Mouse (Mus musculus): ENCODE results near the gene Slc39a2. TPM values are rescaled to one million over a fixed set of nuclear protein-coding genes. Genes with fewer than 3 reads are reported as not detected.

The Slc39a2 gene
- total and polyA plus RNA-seq, 2 experiments from 2014 or later, result 0.39 to 2.5 TPM

DNA sequence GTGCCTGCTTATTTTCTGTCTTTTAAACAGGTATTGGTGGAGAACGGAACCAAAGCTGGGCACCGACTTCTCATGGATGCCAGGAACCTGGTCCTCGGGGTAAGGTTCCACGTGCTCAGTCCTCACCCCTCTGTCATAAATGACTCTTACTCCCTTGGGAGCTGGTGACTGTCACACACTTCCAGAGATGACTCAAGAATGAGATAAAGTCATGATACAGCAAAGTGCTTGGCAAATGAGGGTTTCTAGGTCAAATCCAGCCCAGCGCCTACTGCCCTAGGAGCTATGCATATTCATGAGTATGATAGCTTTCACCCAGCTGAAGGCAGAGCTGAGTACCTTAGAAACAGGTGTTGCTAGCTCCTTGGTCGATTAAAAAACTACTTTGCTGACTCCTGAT, 2.9 kb upstream of the Slc39a2 start:
- Histone ChIP-seq H3K4me2 (ENCODE audit: low read depth) (no peak overlapping the region), H3K4me1 (ENCODE audit: insufficient read depth) (peaks cover 11% of the 10 kb centered on the region; the same call in 1 of the 2 replicates), H3K4me3 (ENCODE audit: low read depth, low read length) (no peak overlapping the region), H3K9ac (no peak overlapping the region), H3K9me3 (ENCODE audit: low read length) (no peaks in the 10 kb centered on the region), H3K27ac (ENCODE audit: low read depth, low read length) (no peak overlapping the region), H3K27me3 (ENCODE audit: insufficient read depth, low read length) (no peaks in the 10 kb centered on the region), H3K36me3 (ENCODE audit: insufficient read depth) (peaks cover 65% of the 10 kb centered on the region)
- TF ChIP-seq CTCF (IDR thresholded peaks at IDR 0.05; ENCODE audit: low read depth), result no peak
- no peak for ATAC-seq
- no peak for DNase-seq
- WGBS, result 83% methylated on average over 6 of the region's 6 CpGs

DNA sequence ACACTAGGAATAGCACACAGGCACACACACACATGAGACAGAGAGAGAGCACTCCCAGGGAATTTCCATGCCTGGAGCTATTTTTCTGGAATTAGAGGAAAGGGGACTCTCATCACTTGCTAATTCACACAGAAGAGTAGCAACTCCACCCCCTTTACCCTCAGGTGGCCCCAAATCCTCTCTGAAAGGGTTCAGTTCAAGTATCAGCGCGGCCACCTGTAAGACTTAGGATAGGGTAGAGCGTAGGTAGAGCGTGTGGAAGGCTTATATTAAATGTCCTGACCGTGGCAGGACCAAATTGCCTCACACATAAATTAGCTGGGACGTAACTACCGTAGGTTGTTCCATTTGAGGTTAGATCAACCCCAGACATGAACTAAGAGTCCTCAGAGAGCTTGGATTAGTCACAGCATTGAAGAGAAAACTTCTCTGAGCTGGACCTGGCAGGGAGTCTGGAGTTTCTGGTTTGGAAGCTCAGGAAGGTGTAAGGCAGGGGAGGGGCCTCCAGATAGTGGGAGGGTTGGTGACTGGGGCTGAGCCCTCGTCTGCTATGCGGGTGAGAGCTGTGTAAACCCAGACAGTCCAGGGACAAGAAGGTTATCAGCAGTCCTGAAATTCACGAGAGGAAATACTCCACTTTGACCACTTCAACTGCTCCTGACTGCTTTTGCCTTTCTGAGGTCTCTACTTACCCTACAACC, 555 bp downstream of the Slc39a2 start:
- 23% methylated on average over 10 of the region's 10 CpGs for WGBS
- ATAC-seq (no peak), DNase-seq (no peak)
- Histone ChIP-seq H3K4me3 (ENCODE audit: low read depth, low read length) (no peak overlapping the region), H3K36me3 (ENCODE audit: insufficient read depth) (peaks cover 52% of the 10 kb centered on the region), H3K4me2 (ENCODE audit: low read depth) (no peak overlapping the region), H3K9me3 (ENCODE audit: low read length) (no peaks in the 10 kb centered on the region), H3K27me3 (ENCODE audit: insufficient read depth, low read length) (no peaks in the 10 kb centered on the region), H3K4me1 (ENCODE audit: insufficient read depth) (no peaks in the 10 kb centered on the region), H3K27ac (ENCODE audit: low read depth, low read length) (no peak overlapping the region), H3K9ac (no peak overlapping the region)
- TF ChIP-seq CTCF (IDR thresholded peaks at IDR 0.05; ENCODE audit: low read depth), result no peak

DNA sequence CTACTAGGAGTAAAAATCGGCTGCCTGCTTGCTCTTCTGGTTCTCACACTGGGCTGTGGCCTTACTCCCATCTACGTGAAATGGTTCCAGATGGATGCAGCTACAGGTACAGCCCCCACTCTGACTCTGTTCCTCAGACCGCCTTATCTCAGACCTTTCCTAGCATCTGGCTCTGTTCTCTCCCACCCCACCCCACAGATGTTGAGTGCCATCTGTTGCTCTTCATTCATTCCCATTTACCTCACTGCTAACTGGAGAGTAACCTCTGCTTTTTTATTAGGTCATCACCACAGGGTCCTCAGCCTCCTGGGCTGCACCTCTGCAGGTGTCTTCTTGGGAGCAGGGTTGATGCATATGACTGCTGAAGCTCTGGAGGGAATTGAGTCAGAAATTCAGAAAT, 1.1 kb downstream of the Slc39a2 start:
- H3K36me3 ChIP-seq (ENCODE audit: insufficient read depth), result peaks cover 48% of the 10 kb centered on the region
- no peaks in the 10 kb centered on the region for H3K4me1 ChIP-seq (ENCODE audit: insufficient read depth)
- H3K27me3 ChIP-seq (ENCODE audit: insufficient read depth, low read length), result no peaks in the 10 kb centered on the region
- DNase-seq (no peak), ATAC-seq (no peak)
- no peak overlapping the region for H3K27ac ChIP-seq (ENCODE audit: low read depth, low read length)
- H3K9ac ChIP-seq, result no peak overlapping the region
- no peak overlapping the region for H3K4me3 ChIP-seq (ENCODE audit: low read depth, low read length)
- no peak for TF ChIP-seq CTCF (IDR thresholded peaks at IDR 0.05; ENCODE audit: low read depth)
- WGBS, result 74% methylated on average over 3 of the region's 3 CpGs
- H3K9me3 ChIP-seq (ENCODE audit: low read length), result no peaks in the 10 kb centered on the region
- H3K4me2 ChIP-seq (ENCODE audit: low read depth), result no peak overlapping the region

DNA sequence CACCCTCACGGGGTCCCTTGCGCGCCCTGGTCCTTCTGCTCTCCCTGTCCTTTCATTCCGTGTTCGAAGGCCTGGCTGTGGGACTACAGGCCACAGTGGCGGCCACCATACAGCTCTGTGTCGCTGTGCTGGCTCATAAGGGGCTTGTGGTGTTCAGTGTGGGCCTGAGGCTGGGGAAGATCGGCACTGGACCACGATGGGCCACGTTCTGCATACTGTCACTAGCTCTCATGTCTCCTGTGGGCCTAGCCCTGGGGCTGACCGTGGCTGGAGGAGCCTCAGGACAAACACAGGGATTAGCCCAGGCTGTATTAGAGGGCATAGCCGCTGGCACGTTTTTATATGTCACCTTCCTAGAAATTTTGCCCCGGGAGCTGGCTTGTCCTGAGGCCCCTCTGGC, 2.4 kb downstream of the Slc39a2 start:
- Histone ChIP-seq H3K9me3 (ENCODE audit: low read length) (no peaks in the 10 kb centered on the region), H3K27me3 (ENCODE audit: insufficient read depth, low read length) (no peaks in the 10 kb centered on the region), H3K9ac (no peak overlapping the region), H3K4me3 (ENCODE audit: low read depth, low read length) (no peak overlapping the region), H3K36me3 (ENCODE audit: insufficient read depth) (peaks cover 36% of the 10 kb centered on the region), H3K27ac (ENCODE audit: low read depth, low read length) (no peak overlapping the region), H3K4me1 (ENCODE audit: insufficient read depth) (no peaks in the 10 kb centered on the region), H3K4me2 (ENCODE audit: low read depth) (no peak overlapping the region)
- WGBS, result 83% methylated on average over 14 of the region's 14 CpGs
- TF ChIP-seq CTCF (IDR thresholded peaks at IDR 0.05; ENCODE audit: low read depth), result no peak
- no peak for DNase-seq
- peak; percentile 10; the same call in 1 of the 2 replicates for ATAC-seq

DNA sequence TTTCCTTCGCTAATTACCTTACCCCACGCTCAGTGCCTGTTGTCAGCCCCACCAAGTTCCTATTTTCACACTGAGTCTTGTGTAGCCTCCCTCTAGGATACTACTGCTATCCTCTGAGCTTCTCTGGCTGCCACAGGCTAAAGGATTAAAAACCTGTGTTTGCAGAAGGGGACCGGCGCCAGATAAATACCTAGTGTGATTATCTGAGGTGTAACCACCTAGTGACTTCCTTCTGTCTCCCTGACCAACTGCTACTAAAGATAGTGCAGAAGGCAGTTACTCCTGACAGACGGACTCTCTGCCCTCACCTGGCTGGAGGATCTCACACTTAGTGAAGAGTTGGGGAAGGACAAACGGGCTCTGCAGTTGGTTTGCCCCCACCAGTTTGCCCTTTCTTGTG, 3.3 kb downstream of the Slc39a2 start:
- Histone ChIP-seq H3K4me1 (ENCODE audit: insufficient read depth) (no peaks in the 10 kb centered on the region), H3K4me2 (ENCODE audit: low read depth) (no peak overlapping the region), H3K4me3 (ENCODE audit: low read depth, low read length) (no peak overlapping the region), H3K27ac (ENCODE audit: low read depth, low read length) (no peak overlapping the region), H3K9ac (no peak overlapping the region), H3K36me3 (ENCODE audit: insufficient read depth) (peaks cover 26% of the 10 kb centered on the region), H3K27me3 (ENCODE audit: insufficient read depth, low read length) (no peaks in the 10 kb centered on the region), H3K9me3 (ENCODE audit: low read length) (no peaks in the 10 kb centered on the region)
- WGBS, result 87% methylated on average over 6 of the region's 6 CpGs
- no peak for ATAC-seq
- no peak for DNase-seq
- no peak for TF ChIP-seq CTCF (IDR thresholded peaks at IDR 0.05; ENCODE audit: low read depth)

DNA sequence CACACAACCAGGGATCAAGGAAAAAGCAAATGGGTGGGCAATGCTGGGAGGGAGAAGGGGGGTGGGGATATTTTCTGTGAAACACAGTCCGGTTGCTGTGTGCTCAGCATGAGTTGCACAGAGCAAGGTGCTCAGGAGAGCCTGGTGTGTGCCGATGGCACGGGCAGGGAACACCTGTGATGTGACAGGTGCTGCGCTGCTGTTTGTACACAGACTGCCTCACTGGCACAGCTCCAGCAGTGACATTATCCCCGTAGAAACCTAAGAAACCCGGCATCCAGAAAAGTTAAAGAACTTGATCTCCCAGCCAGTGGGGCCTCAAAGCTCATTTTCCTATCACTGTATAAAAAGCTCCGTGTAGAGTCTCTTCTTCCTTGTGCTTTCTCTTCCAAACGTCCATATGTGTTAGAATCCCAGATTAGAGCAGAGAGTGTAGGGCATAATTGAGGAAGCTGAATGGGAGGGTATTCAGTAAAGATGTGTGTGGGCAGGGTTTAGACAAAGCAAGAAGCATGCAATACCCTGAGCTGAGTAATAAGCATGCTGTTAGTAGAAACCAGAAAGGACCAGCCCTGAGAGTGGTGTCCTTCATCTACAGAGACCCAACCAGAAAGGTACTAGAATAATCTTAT, 4.0 kb downstream of the Slc39a2 start:
- H3K27ac ChIP-seq (ENCODE audit: low read depth, low read length), result no peak overlapping the region
- H3K36me3 ChIP-seq (ENCODE audit: insufficient read depth), result peaks cover 20% of the 10 kb centered on the region
- no peak overlapping the region for H3K9ac ChIP-seq
- no peaks in the 10 kb centered on the region for H3K4me1 ChIP-seq (ENCODE audit: insufficient read depth)
- DNase-seq (no peak), ATAC-seq (no peak)
- H3K4me3 ChIP-seq (ENCODE audit: low read depth, low read length), result no peak overlapping the region
- 58% methylated on average over 8 of the region's 8 CpGs for WGBS
- H3K9me3 ChIP-seq (ENCODE audit: low read length), result no peaks in the 10 kb centered on the region
- no peak for TF ChIP-seq CTCF (IDR thresholded peaks at IDR 0.05; ENCODE audit: low read depth)
- no peak overlapping the region for H3K4me2 ChIP-seq (ENCODE audit: low read depth)
- H3K27me3 ChIP-seq (ENCODE audit: insufficient read depth, low read length), result no peaks in the 10 kb centered on the region

DNA sequence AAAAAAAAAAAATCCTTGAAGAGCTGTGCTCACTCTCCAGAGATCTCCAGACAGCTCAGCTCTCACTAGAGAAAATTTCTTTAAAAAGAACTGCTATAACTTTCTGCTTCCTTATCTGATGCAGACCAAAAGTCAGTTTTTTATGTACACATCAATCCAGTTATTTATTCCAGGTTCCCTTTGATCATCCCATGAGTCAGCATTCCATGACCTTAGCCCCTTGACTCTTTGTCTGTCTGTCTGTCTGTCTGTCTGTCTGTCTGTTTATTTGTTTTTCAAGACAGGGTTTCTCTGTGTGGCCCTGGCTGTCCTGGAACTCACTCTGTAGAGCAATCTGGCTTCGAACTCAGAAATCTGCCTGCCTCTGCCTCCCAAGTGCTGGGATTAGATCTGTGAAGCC, 6.7 kb downstream of the Slc39a2 start:
- 90% methylated on average over 1 of the region's 1 CpGs for WGBS
- H3K36me3 ChIP-seq (ENCODE audit: insufficient read depth), result 0 out of 2 replicates have a peak, but pooled peaks cover 3% of the 10 kb centered on the region
- H3K9me3 ChIP-seq (ENCODE audit: low read length), result no peaks in the 10 kb centered on the region
- H3K4me1 ChIP-seq (ENCODE audit: insufficient read depth), result no peaks in the 10 kb centered on the region
- H3K4me3 ChIP-seq (ENCODE audit: low read depth, low read length), result no peak overlapping the region
- no peaks in the 10 kb centered on the region for H3K27me3 ChIP-seq (ENCODE audit: insufficient read depth, low read length)
- no peak overlapping the region for H3K27ac ChIP-seq (ENCODE audit: low read depth, low read length)
- TF ChIP-seq CTCF (IDR thresholded peaks at IDR 0.05; ENCODE audit: low read depth), result no peak
- H3K4me2 ChIP-seq (ENCODE audit: low read depth), result no peak overlapping the region
- no peak for DNase-seq
- no peak overlapping the region for H3K9ac ChIP-seq
- ATAC-seq, result no peak
